Mouse (Mus musculus) cortical plate, adult 2 months (tissue): ENCODE measurements around the gene Sox6.

ENCODE experiments used
- CTCF ChIP-seq: fragments of 200-500 bp; IDR thresholded peaks from 2 replicates; pipeline ENCODE4 v1.5.1; 2011; ENCODE audit warnings: mild to moderate bottlenecking, control low read depth, low read length; ENCODE audit not compliant: insufficient read depth; ENCODE audit errors: extremely low read depth
- POLR2A ChIP-seq: fragments of 200-500 bp; IDR thresholded peaks from 2 replicates; pipeline ENCODE4 v1.6.1; 2011; ENCODE audit warnings: mild to moderate bottlenecking, low read length, control low read depth; ENCODE audit not compliant: insufficient read depth; ENCODE audit errors: extremely low read depth

DNA sequence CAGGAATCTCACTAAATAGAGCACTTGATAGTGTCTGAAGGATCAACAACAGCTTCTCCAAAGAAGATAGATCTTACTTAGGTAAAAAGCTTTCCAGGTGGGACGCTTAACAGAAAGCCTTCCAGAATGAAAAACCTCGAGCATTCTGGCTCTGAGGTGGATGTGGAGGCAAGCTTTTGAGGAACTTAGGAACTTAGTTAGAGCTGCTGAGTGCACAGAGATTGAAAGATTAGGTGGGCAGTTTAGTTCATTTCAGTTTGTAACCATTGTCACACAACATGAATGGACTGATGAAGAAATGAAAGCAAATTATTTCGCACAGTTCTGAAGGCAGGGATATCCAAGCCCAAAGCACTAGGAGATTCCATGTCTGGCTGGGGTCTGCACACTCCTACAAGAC lies 481.9 kb downstream of the Sox6 start:
- TF ChIP-seq CTCF: no peak
- TF ChIP-seq POLR2A: no peak
